Comparison of ENCODE assay signal across 8 mouse cellular contexts in genomic region chr11:55469923-55470691, GRCm38 (mm10). TPM values are rescaled to one million over a fixed set of nuclear protein-coding genes. Genes with fewer than 3 reads are reported as not detected.
DNase-seq lines count a peak whose midpoint lies in the region; ATAC-seq lines count a peak whose summit lies in the region.

No protein-coding gene starts in this region.

- no peaks in the 10 kb centered on the region for H3K9me3 ChIP-seq in heart, embryonic 15.5 days (replicated peaks)
- no peaks in the 10 kb centered on the region for H3K9me3 ChIP-seq in limb, embryonic 11.5 days (ENCODE audit: control insufficient read depth, low read length)

- peak overlapping the region; percentile 99 for H3K9ac ChIP-seq in heart, embryonic 15.5 days
- H3K9ac ChIP-seq in limb, embryonic 11.5 days (ENCODE audit: low read length): peak overlapping the region; percentile 98

- intact Hi-C loops in gastrocnemius, postnatal 36 days (cut with DNase I): no loop called here

- peak overlapping the region; percentile 99 for H3K4me3 ChIP-seq in heart, embryonic 15.5 days
- peak overlapping the region; percentile 96 for H3K4me3 ChIP-seq in limb, embryonic 11.5 days (ENCODE audit: low read depth, low read length)

- peak; percentile 16 for DNase-seq in gastrocnemius, postnatal 10 days
- no peak for DNase-seq in gastrocnemius, postnatal 36 days
- DNase-seq in B cell, adult 2 months: peak; percentile 51 to 58
- DNase-seq in brain, adult 2 months (ENCODE audit: low read depth, low spot score): peak; percentile 35
- peak; percentile 59 for DNase-seq in limb, embryonic 11.5 days (ENCODE audit: low spot score)
- peak; percentile 35 for DNase-seq in natural killer cell, adult 2 months (ENCODE audit: low spot score in 2 of 2)
- no peak for DNase-seq in cerebellum, adult 8-10 months

- H3K36me3 ChIP-seq in heart, embryonic 15.5 days: no peaks in the 10 kb centered on the region
- H3K36me3 ChIP-seq in limb, embryonic 11.5 days (ENCODE audit: control insufficient read depth, insufficient read depth, low read length): peaks cover 4% of the 10 kb centered on the region; the same call in 1 of the 2 replicates

- WGBS in heart, embryonic 15.5 days: under 1% methylated on average over 46 of the region's 46 CpGs
- WGBS in limb, embryonic 11.5 days: 1% methylated on average over 46 of the region's 46 CpGs

- no peaks in the 10 kb centered on the region for H3K27me3 ChIP-seq in heart, embryonic 15.5 days
- no peaks in the 10 kb centered on the region for H3K27me3 ChIP-seq in limb, embryonic 11.5 days (ENCODE audit: control insufficient read depth, insufficient read depth, low read length)

- H3K4me2 ChIP-seq in heart, embryonic 15.5 days: peak overlapping the region; percentile 90
- H3K4me2 ChIP-seq in limb, embryonic 11.5 days (ENCODE audit: low read depth, severe bottlenecking): peak overlapping the region; percentile 81

- H3K27ac ChIP-seq in heart, embryonic 15.5 days: peak overlapping the region; percentile 91
- peak overlapping the region; percentile 76; the same call in 1 of the 2 replicates for H3K27ac ChIP-seq in limb, embryonic 11.5 days (replicated peaks; ENCODE audit: low read depth, low read length)

- peak; percentile 7; the same call in 1 of the 2 replicates for ATAC-seq in heart, embryonic 15.5 days (replicated peaks; ENCODE audit: insufficient number of reproducible peaks, insufficient read depth, low FRiP score, low read depth)
- ATAC-seq in limb, embryonic 11.5 days (ENCODE audit: insufficient number of reproducible peaks, low FRiP score, low TSS enrichment, low read depth): no peak; the same call in 1 of the 2 replicates

- H3K4me1 ChIP-seq in heart, embryonic 15.5 days (replicated peaks): peaks cover 35% of the 10 kb centered on the region
- peaks cover 5% of the 10 kb centered on the region; the same call in 1 of the 2 replicates for H3K4me1 ChIP-seq in limb, embryonic 11.5 days (ENCODE audit: control insufficient read depth, insufficient read depth, low read length)

RNA-seq across cellular contexts. Expression of gene G3bp1, which starts 0.6 kb away (rescaled TPM):
- 10 to 100 TPM; 66.0 to 69.4 TPM for total RNA-seq in gastrocnemius, postnatal 10 days (2021)
- total RNA-seq in gastrocnemius, postnatal 36 days (2021): 10 to 100 TPM; 46.1 to 48.5 TPM
- polyA plus RNA-seq in heart, embryonic 15.5 days (2015; fragmentation: Nextera tagmentation; extraction: Ambion mirVana): 94.4 and 105 TPM in 2 replicates
- polyA plus RNA-seq in limb, embryonic 11.5 days (2014; fragmentation: Nextera tagmentation; extraction: Ambion mirVana): 260 and 269 TPM in 2 replicates

RNA-seq across cellular contexts. Expression of gene Atox1, which starts 9.1 kb away (rescaled TPM):
- 10 to 100 TPM; 66.8 to 84.1 TPM for total RNA-seq in gastrocnemius, postnatal 10 days (2021)
- 10 to 100 TPM; 50.4 to 56.4 TPM for total RNA-seq in gastrocnemius, postnatal 36 days (2021)
- polyA plus RNA-seq in heart, embryonic 15.5 days (2015; fragmentation: Nextera tagmentation; extraction: Ambion mirVana): 252 and 260 TPM in 2 replicates
- 234 and 240 TPM in 2 replicates for polyA plus RNA-seq in limb, embryonic 11.5 days (2014; fragmentation: Nextera tagmentation; extraction: Ambion mirVana)

RNA-seq across cellular contexts. Expression of gene Sparc, which starts 47.1 kb away (rescaled TPM):
- 1,000 to 10,000 TPM; 2,118 to 2,804 TPM for total RNA-seq in gastrocnemius, postnatal 10 days (2021)
- total RNA-seq in gastrocnemius, postnatal 36 days (2021): 100 to 1,000 TPM; 572 to 675 TPM
- polyA plus RNA-seq in heart, embryonic 15.5 days (2015; fragmentation: Nextera tagmentation; extraction: Ambion mirVana): 1,914 and 2,149 TPM in 2 replicates
- polyA plus RNA-seq in limb, embryonic 11.5 days (2014; fragmentation: Nextera tagmentation; extraction: Ambion mirVana): 244 and 249 TPM in 2 replicates

Comparison
In these comparisons a context has a peak if more than half of its experiments do, and no peak if none do; other contexts are left out.
1. DNase-seq: peak in gastrocnemius, postnatal 10 days (single experiment), B cell, adult 2 months (2 of 2), brain, adult 2 months (single experiment), limb, embryonic 11.5 days (single experiment) and natural killer cell, adult 2 months (2 of 2); none in gastrocnemius, postnatal 36 days (0 of 2) and cerebellum, adult 8-10 months (single experiment).